Mouse (Mus musculus) heart, postnatal 14 days (tissue): ENCODE data around the gene Cyp4a30b. TPM values are rescaled to one million over a fixed set of nuclear protein-coding genes. Genes with fewer than 3 reads are reported as not detected.
A peak's percentile ranks its signal among the peaks of the same experiment; 100 is the strongest.
"Not testable (repeated sequence)": the region's sequence is repeated elsewhere in the genome, so short reads cannot be mapped to it uniquely, and the experiment has no call there.

Experiments
- DNase-seq, 2 experiments: peaks; one replicate each; pipeline ENCODE4 v3.0.0; 2021 to 2022
- intact Hi-C: fragments of 180-260 bp; cut with DNase I; formaldehyde crosslinking; loops from one replicate; pipeline ENCODE4 v1.15.1; 2025
- long read RNA-seq, 2 experiments: library from polyadenylated mRNA; stranded (forward); transcript quantifications; one replicate each; pipeline ENCODE4 v2.0.0; 2021
- total RNA-seq, 2 experiments: library from RNA; stranded (reverse); gene quantifications; 2 replicates each; pipeline ENCODE4 v1.2.3; 2021

The Cyp4a30b gene
- not detected for total RNA-seq
- long read RNA-seq, experiment 1 = 0 reads
- long read RNA-seq, experiment 2 = 0 reads

- DNase-seq = no peak
- intact Hi-C loops = no loop called here
Observed at GRCm38 (mm10) chr4:115452304-115452703, at the start of gene Cyp4a30b. Gene Cyp4a30b, plus strand, starts transcription at chr4:115452604.

DNA sequence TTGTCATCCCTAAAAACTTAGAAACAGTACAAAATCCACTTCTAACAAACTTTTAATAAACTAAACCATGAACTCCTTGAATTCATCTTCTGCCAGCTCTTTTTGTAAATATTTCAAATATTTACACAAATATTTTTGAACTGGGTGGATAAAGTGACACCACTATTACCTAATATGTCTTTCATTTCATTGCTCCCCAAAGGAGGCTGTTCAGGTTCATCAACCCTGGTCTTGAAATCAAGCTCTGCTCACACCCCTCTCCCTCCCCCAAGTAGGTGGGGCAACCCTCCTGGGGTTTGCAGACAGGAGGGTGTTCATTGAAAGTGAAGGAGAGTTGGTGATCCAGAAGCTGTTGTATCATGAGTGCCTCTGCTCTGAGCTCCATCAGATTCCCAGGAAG lies 41.1 kb upstream of the Cyp4a30b start, which contains the start of gene Cyp4a12b:
Cyp4a12b (plus strand) TSS at position 301 of the 400 bp plus-strand sequence.
- intact Hi-C loops, DNase-seq: not testable (repeated sequence)

- intact Hi-C loops = no loop called here
Observed at GRCm38 (mm10) chr4:115450577-115451137, 1.7 kb upstream of the Cyp4a30b start.

DNA sequence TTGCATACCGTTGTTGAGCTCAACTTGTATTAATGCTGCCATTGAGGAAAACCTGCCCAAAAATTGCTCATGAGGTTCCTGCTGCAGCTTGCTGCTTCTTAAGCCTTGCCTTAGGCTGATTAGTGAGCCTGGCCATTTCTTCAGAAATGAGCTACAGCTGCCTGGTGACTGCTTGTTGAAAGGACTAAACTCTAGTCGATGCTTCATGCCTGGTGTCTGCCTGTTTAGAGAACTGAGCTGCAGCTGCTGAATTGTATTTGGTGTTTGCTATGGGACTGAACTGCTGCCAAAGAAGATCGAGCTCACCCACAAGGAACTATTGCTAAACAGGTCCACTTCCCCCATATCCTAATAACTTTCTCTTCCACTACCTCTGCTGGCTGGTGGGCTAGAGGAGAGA lies 21.2 kb downstream of the Cyp4a30b start:
- intact Hi-C loops, DNase-seq: not testable (repeated sequence)

More at GRCm38 (mm10) chr4:115450577-115451137, 1.7 kb upstream of the Cyp4a30b start:
- DNase-seq = no peak

DNA sequence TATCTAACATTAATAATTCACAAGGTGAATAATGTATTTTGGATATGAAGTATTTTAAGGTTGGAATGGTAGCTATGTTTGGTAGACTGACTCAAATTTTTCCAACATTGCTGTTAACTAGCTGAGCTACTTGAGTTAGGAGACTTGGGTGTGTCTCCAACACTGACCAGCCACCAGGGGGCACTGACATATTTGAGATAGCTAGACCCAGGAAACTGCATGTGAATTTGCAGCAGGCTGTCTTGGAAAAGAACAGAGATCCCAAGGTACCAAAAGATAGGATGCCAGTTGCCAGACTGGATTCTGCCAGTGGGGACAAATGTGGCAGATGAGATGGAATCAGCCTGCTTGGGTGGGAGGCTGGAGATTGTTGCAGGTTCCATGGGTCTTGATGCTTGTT lies 23.6 kb downstream of the Cyp4a30b start:
- intact Hi-C loops = loop anchor here (1.0 kb wide), 1 partner anchor 233 kb away; no protein-coding TSS in a partner anchor
- peak; percentile 31 to 49 for DNase-seq

DNA sequence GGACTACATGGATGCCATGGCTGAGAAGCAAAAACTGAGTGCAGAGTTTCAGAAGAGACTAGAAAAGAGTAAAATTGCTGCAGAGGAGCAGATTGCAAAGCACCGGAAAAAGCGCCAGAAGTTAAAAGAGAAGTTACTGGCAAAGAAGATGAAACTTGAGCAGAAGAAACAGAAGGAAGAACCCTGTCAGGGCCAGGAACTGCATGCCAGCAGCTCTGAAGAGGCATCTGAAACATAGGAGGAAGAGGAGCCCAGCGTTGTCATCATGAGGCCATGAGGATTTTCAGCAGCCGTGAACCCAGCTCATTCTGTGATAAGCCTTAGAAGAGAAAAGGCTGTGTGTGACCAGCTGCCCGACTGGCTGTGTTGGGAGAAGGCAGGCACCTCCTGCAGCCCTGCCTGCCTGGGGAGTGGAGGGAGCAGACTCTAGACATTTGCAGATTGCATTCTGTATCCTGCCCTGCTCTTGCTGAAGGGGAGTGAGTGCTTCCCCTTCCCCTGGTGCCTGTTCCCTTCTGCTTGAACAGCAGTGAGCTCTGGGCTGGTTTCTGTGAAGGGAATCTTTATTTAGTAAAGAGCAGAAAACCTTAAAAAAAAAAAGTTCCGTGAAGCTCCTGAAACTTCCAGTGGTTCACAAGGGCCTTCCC lies 28.7 kb downstream of the Cyp4a30b start:
- no peak for DNase-seq
- intact Hi-C loops = no loop called here

DNA sequence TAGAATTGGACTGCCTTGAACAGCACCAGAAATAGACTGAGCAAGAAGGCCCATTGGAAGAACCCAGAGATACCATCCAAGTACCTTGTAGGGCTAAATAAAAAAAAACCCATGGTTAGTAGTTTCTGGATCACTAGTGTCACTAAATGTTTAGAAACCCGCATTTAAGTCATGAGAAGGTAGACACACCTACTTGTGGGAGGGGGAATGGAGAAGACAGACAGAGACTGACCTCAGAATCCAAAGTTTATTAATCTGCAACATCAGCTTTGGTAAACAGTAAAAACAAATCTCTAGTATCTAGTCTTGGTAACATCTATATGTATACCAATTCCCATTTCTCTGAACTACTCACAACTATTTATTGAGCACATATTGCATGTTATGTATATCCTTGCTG lies 43.6 kb downstream of the Cyp4a30b start, which contains the start of gene Cyp4a14:
Cyp4a14 (minus strand) TSS at position 142 of the 400 bp plus-strand sequence.
- DNase-seq = no peak
- intact Hi-C loops = no loop called here

- intact Hi-C loops = no loop called here
- no peak for DNase-seq
Observed at GRCm38 (mm10) chr4:115497466-115497865, 45.1 kb downstream of the Cyp4a30b start.

DNA sequence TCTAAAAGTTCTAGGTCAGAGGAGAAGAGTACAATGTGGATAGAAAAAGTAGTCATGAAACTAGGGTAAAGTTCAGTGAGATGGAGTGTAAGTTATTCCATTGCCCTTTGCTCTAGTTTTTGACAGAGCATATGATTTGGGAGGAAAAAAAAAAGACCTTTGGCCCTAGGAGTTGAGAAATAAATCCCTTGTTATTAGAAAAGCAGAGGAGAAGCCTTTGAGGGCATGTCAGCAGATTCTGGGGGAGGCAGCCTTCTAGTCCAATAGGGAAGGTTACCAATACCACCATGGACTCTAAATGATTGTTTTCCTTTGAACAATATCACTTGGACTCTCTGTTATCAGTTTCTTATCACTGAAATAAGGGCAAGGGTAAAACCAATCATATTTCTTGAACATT lies 61.6 kb downstream of the Cyp4a30b start:
- DNase-seq, intact Hi-C loops: not testable (repeated sequence)

- DNase-seq = not testable (repeated sequence)
Observed at GRCm38 (mm10) chr4:115518000-115518399, 65.6 kb downstream of the Cyp4a30b start, which contains the start of gene Cyp4a10. Gene Cyp4a10, plus strand, starts transcription at chr4:115518264.

GRCm38 (mm10) chr4:115519444-115519843 lies 67.0 kb downstream of the Cyp4a30b start:
- DNase-seq = no peak

More at GRCm38 (mm10) chr4:115518000-115518399, 65.6 kb downstream of the Cyp4a30b start, which contains the start of gene Cyp4a10:
- intact Hi-C loops = not testable (repeated sequence)

More at GRCm38 (mm10) chr4:115519444-115519843, 67.0 kb downstream of the Cyp4a30b start:
- intact Hi-C loops = no loop called here

Other genes with a start within 250 kb of the Cyp4a30b start
- not detected for gene Cyp4a29, start 210.5 kb upstream of the Cyp4a30b start, total RNA-seq
- not detected for gene Cyp4a12a, start 153.6 kb upstream of the Cyp4a30b start, total RNA-seq
- under 1 TPM in 1 of 2 experiments, not detected in 1; 0.26 TPM for gene Cyp4a12b, start 41.0 kb upstream of the Cyp4a30b start, total RNA-seq
- gene Cyp4a14, start 43.5 kb downstream of the Cyp4a30b start, total RNA-seq = not detected
- gene Cyp4a10, start 65.7 kb downstream of the Cyp4a30b start, total RNA-seq = under 1 TPM; 0.12 to 0.24 TPM
- not detected for gene Cyp4a31, start 111.0 kb downstream of the Cyp4a30b start, total RNA-seq
- not detected for gene Cyp4a32, start 148.4 kb downstream of the Cyp4a30b start, total RNA-seq
- 10 to 100 TPM; 22.7 to 29.9 TPM for gene Cyp4b1, start 195.1 kb downstream of the Cyp4a30b start, total RNA-seq